Mouse (Mus musculus) thymus, postnatal 25 days (tissue): ENCODE results near the gene Usp32.
"Not testable (repeated sequence)": the region's sequence is repeated elsewhere in the genome, so short reads cannot be mapped to it uniquely, and the experiment has no call there.

ENCODE experiments used
- DNase-seq: peaks from one replicate; pipeline ENCODE4 v3.0.0; 2022

The Usp32 gene

DNA sequence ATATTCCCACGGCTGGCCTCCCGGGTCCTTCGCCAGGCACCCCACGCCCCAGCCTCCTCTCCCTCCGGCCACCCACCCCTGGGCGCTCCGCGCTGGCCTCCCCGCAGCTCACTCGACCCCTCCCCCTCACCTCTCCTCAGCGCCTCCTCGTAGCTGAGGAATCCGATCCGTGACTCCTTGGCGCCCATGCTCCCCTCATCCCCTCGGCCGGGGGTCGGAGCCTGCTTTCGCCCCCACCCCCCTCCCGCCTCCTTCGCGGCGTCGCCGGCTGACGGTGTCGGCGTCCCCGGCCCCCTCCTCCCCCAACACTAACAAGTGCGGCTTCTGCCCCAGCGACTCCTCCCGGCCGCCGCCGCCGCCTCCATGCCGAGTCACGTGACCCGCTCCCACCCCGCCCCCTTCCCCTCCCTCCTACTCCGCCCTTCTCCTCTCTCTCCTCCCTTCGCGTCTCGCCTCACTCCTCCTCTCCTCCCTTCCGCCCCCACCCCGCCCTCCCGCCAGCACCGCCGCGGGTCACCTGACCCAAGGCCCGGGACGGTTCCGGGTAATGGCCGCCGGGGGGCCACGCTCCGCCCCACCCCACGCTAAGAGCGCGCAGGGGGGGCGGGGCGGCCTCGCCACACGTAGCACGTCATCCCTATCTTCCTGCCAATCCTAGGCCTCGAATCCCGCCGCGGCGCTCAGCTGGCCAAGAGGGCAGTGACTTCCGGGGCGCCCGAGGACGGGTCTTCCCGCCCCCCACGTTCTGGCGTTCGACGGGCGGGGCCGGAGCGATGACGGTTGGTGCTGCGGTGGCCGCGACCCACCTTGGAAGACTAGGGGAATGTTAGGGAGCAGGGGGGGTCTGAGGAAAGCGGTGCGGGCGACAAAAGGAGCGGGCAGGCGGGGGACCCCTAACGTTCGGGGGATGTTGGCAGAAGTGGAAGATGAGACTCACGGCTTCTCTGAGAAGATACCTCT is at the start of gene Usp32:
Gene Usp32 (minus strand): TSS at position 581 of the 960 bp plus-strand sequence.
- DNase-seq: peak; percentile 96

GRCm38 (mm10) chr11:85189110-85189509 is 49.1 kb upstream of the Usp32 start:
- DNase-seq: no peak

- no peak for DNase-seq
Measured at GRCm38 (mm10) chr11:85184839-85185238, 44.9 kb upstream of the Usp32 start.

DNA sequence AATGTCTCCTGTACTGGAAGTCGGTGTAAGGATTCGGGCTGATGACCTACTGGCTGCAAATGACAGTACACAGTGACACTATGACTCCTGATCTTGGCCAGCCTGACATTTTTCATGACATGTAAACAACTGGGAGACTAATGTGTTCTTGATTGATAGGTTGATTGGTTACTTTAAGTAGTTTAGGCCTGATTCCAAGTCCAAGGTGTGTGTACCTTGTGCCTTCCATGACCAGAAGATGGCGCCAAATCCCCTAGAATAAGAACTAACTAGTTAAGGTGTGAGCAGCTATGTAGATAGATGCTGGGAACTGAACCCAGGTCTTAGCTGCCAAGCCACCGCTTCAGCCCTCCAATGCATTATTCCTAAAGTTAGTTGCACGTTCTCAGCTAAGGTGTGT is 44.1 kb upstream of the Usp32 start:
- peak; percentile 61 for DNase-seq

DNA sequence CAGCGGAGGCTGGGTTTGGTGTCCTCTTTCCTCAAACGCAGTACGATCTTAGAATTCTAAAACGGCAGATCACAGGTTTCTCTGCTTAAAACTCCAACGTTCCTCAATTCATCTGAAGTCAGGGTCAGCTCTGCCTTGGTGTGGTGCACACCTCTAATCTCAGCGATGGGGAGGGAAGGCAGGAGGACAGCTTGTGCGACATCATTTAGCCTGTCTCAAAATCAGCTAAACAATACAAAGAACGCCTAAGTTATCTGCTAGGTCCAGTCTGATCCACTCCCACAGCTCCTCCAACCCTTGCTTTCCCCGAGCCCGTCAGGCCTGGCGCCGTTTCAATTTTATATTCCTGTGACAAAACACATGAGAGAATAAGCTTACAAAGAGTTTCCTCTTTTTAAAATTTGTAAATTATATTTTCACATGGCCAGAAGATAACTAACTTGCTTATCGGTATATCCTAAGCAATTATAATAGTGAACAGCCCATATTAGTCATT is 43.4 kb upstream of the Usp32 start:
- DNase-seq: no peak

DNA sequence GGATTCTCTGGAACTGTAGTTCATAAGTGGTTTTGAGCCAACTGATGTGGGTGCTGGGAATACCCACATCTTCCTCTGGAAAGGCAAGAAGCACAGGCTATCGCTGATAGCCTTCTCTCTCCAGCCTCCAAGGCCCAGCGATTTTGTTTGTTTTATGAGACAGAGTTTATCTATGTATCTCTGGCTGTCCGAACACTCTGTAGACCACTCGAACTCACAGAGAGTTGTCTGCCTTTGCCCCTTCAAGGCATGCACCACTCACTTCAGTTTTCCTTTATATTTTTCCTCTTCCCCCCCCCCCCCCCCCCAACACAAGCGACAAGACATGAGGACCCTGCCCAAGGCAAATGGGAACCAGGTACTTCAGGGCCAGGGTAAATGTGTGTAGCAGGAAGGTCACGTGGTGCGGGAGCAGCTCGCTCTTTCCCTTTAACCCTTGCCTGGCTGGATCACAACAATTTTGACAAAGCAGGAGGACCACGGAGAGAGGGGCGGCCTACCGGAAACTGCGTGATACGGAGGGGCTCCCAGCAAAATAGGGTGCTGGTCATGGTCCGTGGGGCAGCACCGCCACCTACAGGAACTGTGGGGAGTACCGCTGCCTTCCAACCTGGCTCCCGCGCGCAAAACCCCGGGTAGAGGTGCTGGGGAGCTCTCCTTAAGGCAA is 42.8 kb upstream of the Usp32 start:
- peak; percentile 86 for DNase-seq

- DNase-seq: no peak
Measured at GRCm38 (mm10) chr11:85178413-85178812, 38.5 kb upstream of the Usp32 start.

DNA sequence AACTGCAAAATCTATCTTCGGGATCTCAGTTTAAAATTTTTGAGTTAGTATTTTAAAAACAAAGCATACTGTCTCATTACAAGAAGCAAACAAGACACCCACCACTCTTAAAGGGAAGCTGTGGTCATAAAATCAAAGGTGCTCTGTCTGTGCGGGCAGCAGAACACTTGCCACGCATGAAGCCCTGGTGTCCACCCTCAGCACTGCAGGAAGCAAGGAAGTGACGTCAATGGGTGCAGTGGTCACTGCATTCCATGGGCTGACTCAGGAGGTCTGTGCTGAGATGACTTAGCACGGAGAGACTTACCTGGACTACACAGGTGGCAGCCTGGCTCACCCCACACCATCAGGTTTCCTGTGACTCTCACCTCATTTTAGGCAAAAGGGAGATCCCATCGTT is 37.8 kb upstream of the Usp32 start:
- DNase-seq: no peak

- DNase-seq: no peak
Measured at GRCm38 (mm10) chr11:85175941-85176340, 36.0 kb upstream of the Usp32 start.

- no peak for DNase-seq
Measured at GRCm38 (mm10) chr11:85170833-85171232, 30.9 kb upstream of the Usp32 start.

DNA sequence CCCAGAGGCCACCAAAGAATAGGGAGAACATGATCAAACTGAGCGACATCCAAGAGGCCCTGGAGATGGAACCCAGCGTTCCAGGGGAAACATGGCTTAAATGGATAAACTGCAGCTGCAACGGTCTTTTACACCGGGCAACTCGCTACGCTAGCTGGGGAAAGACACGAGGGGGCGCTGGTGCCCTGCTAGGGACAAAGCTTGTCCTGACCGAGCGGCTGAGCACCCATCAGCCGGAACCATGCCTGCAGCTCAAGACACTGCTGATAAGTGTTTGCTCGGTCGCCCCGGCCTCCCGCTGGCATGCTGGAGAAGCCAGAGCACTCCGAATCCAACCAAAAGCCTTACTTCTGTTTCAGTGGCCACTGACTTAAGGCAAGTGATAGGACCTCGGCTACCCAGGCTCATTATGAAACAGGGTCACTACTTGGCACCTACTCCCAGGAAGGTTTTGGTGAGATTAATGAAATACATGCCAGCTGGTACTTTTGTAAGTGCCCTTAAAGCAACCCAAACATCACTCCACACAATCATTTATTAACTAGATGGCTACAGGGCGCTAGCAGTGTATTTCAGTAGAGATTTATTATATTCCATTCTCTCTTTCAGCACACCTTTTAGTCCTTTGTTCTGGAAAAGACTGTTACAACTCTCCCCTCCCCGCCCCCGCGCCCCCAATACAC is 30.2 kb upstream of the Usp32 start, which contains the start of gene 1700125H20Rik:
Gene 1700125H20Rik (plus strand): TSS at position 347 of the 683 bp plus-strand sequence.
- DNase-seq: peak; percentile 87

- no peak for DNase-seq
Measured at GRCm38 (mm10) chr11:85167503-85167902, 27.5 kb upstream of the Usp32 start.

- no peak for DNase-seq
Measured at GRCm38 (mm10) chr11:85164371-85164770, 24.4 kb upstream of the Usp32 start.

DNA sequence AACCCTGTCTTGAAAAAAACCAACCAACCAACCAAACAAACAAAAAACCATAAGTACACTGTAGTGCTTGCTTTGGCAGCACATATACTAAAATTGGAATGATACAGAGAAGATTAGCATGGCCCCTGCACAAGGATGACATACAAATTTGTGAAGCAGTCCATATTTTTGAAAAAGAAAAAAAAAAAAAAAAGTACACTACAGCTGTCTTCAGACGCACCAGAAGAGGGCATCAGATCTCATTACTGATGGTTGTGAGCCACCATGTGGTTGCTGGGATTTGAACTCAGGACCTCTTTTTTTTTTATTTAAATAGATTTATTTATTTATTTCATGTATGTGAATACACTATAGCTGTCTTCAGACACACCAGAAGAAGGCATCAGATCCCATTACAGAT is 23.1 kb upstream of the Usp32 start:
- not testable (repeated sequence) for DNase-seq

GRCm38 (mm10) chr11:85157301-85157700 is 17.3 kb upstream of the Usp32 start:
- DNase-seq: no peak

DNA sequence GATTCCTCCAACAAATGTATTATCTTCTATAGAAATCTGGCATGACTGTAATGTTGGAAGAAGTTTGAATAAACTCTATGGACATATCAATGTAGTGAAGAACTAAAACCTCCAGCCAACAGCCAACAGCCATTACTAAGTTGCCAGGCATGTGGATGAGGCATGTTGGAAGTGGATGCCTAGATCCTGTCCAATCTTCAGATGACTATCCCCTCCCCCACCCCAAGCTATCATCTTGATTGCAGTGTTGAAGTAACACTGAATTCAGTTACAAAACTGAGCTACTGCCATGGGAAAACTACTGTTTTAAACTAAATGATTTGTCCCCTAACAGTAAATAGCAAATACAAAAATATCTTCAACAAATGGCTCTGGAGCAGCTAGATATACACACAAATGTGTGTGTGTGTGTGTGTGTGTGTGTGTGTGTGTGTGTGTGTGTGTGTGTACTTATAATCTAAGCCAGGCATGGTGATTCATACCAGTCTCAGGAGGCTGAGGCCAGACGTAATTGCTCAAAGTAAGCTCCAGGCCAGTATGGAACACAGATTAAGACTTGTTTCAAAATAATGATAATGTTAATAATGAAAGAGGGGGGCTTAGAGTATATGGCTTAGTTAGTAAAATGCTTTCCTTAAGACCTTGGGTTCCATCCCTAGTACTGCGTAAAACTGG is 12.4 kb upstream of the Usp32 start:
- no peak for DNase-seq

DNA sequence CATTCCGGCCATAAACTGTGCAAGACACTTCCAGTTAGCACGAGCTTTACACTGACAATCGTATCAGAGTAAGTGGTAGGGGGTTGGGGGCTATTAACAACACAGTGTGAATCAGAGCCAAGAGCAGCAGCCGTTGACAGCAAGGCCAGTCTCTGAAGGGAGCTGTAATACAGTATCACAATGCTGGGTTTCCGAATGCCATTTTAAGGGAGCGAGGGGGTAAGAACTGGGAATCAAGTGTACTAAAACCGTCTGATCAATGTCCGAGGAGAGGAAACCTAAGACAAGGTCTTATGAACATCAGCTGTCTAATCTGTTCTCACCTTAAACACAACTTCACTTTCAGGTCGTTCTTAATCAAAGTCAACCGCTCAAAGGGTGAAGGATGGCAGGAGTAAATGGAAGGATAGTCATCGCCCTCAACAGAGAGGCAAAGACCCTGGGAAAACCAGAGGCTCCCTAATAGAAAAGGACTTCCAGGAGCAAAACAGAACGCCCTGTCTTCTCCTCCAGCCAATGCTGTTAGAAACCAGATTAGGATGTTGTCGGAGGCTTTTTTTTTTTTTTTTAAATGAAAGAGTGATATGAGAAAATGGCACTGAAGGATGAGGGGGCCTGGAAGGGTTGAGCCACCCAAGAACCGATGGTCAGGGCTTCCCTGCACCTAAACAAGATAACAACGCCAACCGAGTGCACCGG is 1.0 kb downstream of the Usp32 start:
- peak; percentile 5 for DNase-seq

GRCm38 (mm10) chr11:85131542-85131941 is 8.4 kb downstream of the Usp32 start:
- no peak for DNase-seq

DNA sequence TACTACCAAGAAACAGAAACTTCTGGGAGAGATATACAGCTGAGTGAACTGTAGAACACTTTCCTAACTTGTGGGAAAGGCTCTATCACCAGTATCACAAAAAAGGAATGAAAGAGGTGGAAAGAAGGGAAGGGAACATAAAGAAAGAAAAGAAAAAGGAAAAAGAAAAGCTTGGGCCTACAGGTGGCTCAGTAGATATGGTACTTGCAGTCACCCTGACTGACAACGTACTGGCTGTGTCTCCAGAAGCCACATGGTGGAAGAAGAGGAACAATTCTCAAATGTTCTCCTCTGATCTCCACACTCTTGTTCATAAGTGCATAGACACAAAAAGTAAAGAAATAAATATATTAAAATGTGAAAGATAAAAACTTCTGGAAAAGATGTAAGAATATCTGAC is 11.1 kb downstream of the Usp32 start:
- DNase-seq: no peak

- DNase-seq: no peak
Measured at GRCm38 (mm10) chr11:85126257-85127102, 13.5 kb downstream of the Usp32 start.
